8 mouse cellular contexts compared by ENCODE assay signal in genomic region chr17:34629221-34629751, GRCm38 (mm10). TPM values are rescaled to one million over a fixed set of nuclear protein-coding genes. Genes with fewer than 3 reads are reported as not detected.
DNase-seq lines count a peak whose midpoint lies in the region; ATAC-seq and TF ChIP-seq lines count a peak whose summit lies in the region.

Prrt1 (plus strand) TSS chr17:34629533.

- peak within 1 kb of the TSS; percentile 84 for H3K4me3 ChIP-seq in kidney, embryonic 16.5 days (ENCODE audit: low read length)
- H3K4me3 ChIP-seq in forebrain, embryonic 14.5 days (ENCODE audit: low read depth, low read length): peak within 1 kb of the TSS; percentile 71
- H3K4me3 ChIP-seq in left cerebral cortex, adult 2 months: peak within 1 kb of the TSS; percentile 68

- intact Hi-C loops in left cerebral cortex, adult 2 months (cut with DNase I): loop anchor here (10.0 kb wide), 1 partner anchor 616 kb away; the partner anchor contains the start of gene Ddx39b

- no peak for DNase-seq in kidney, postnatal 4 days
- DNase-seq in brain, adult 2 months (ENCODE audit: low read depth, low spot score): peak; percentile 95
- peak; percentile 90 for DNase-seq in forebrain, embryonic 14.5 days (ENCODE audit: low spot score)
- peak; percentile 60 to 67 for DNase-seq in left cerebral cortex, adult 2 months (ENCODE audit: extremely low spot score in 1 of 2, low spot score in 2 of 2)
- DNase-seq in naive thymus-derived CD4-positive, alpha-beta T cell, adult 2 months (ENCODE audit: low read depth): peak; percentile 39
- DNase-seq in ovary, postnatal 36 days (ENCODE audit: low spot score): no peak

- WGBS in kidney, embryonic 16.5 days: 4% methylated on average over 11 of the region's 16 CpGs
- 1% methylated on average over 16 of the region's 16 CpGs for WGBS in forebrain, embryonic 14.5 days

- peaks cover 26% of the 10 kb centered on the region for H3K27me3 ChIP-seq in kidney, embryonic 16.5 days (ENCODE audit: insufficient read depth, low read length)
- peaks cover 20% of the 10 kb centered on the region for H3K27me3 ChIP-seq in forebrain, embryonic 14.5 days (replicated peaks; ENCODE audit: control insufficient read depth, insufficient read depth, low read length)

- TF ChIP-seq CTCF in left cerebral cortex, adult 2 months (IDR thresholded peaks at IDR 0.05): no peak

- H3K36me3 ChIP-seq in kidney, embryonic 16.5 days (ENCODE audit: insufficient read depth, low read length): 0 out of 2 replicates have a peak, but pooled peaks cover 6% of the 10 kb centered on the region
- H3K36me3 ChIP-seq in forebrain, embryonic 14.5 days (ENCODE audit: control insufficient read depth, insufficient read depth, low read length): peaks cover 5% of the 10 kb centered on the region

- peak within 1 kb of the TSS; percentile 87 for H3K9ac ChIP-seq in kidney, embryonic 16.5 days (replicated peaks; ENCODE audit: low read length)
- peak within 1 kb of the TSS; percentile 76 for H3K9ac ChIP-seq in forebrain, embryonic 14.5 days (ENCODE audit: low read length)

- no peaks in the 10 kb centered on the region for H3K9me3 ChIP-seq in kidney, embryonic 16.5 days (ENCODE audit: low read length)
- no peaks in the 10 kb centered on the region for H3K9me3 ChIP-seq in forebrain, embryonic 14.5 days (replicated peaks; ENCODE audit: control insufficient read depth, low read length)

- H3K4me2 ChIP-seq in kidney, embryonic 16.5 days (replicated peaks; ENCODE audit: low read depth, low read length): peak within 1 kb of the TSS; percentile 87
- H3K4me2 ChIP-seq in forebrain, embryonic 14.5 days (ENCODE audit: low read length): peak within 1 kb of the TSS; percentile 87

- H3K27ac ChIP-seq in kidney, embryonic 16.5 days (ENCODE audit: low read length): peak within 1 kb of the TSS; percentile 98
- peak within 1 kb of the TSS; percentile 91 for H3K27ac ChIP-seq in forebrain, embryonic 14.5 days (ENCODE audit: low read depth, low read length)
- peak within 1 kb of the TSS; percentile 97 for H3K27ac ChIP-seq in left cerebral cortex, adult 2 months

- H3K4me1 ChIP-seq in kidney, embryonic 16.5 days (ENCODE audit: insufficient read depth, low read length): peaks cover 54% of the 10 kb centered on the region
- H3K4me1 ChIP-seq in forebrain, embryonic 14.5 days (ENCODE audit: control insufficient read depth, insufficient read depth, low read length): peaks cover 40% of the 10 kb centered on the region

- ATAC-seq in kidney, embryonic 16.5 days (ENCODE audit: low FRiP score, low TSS enrichment): no peak
- peak; percentile 35; the same call in 1 of the 2 replicates for ATAC-seq in forebrain, embryonic 14.5 days
- ATAC-seq in megakaryocyte-erythroid progenitor cell, adult 5-6 weeks (replicated peaks; ENCODE audit: low FRiP score, low TSS enrichment, poor library complexity, severe bottlenecking): no peak

RNA-seq across cellular contexts. Expression of gene Prrt1, which starts in this region (rescaled TPM):
- 0.23 and 0.29 TPM in 2 replicates for polyA plus RNA-seq in kidney, embryonic 16.5 days (2015; fragmentation: Nextera tagmentation; extraction: Ambion mirVana)
- 5.0 and 5.5 TPM in 2 replicates for polyA plus RNA-seq in forebrain, embryonic 14.5 days (2014; fragmentation: Nextera tagmentation; extraction: Ambion mirVana)
- total RNA-seq in left cerebral cortex, adult 2 months (2021): 100 to 1,000 TPM; 172 to 205 TPM
- 0.59 TPM in 1 of 2 replicates, not detected in the other for total RNA-seq in megakaryocyte-erythroid progenitor cell, adult 5-6 weeks (2014; fragmentation: Nextera tagmentation)
- total RNA-seq in megakaryocyte-erythroid progenitor cell, adult 5-6 weeks (2017): 0.75 TPM in 1 of 2 replicates, not detected in the other

Comparison
In these comparisons a context has a peak if more than half of its experiments do, and no peak if none do; other contexts are left out.
1. RNA of gene Prrt1 (total RNA-seq): 172 to 205 TPM in left cerebral cortex, adult 2 months; 0.59 to 0.75 TPM in megakaryocyte-erythroid progenitor cell, adult 5-6 weeks; every median in the first group is over 10 times any median in the second.
2. DNase-seq: peak in brain, adult 2 months (single experiment), forebrain, embryonic 14.5 days (single experiment), left cerebral cortex, adult 2 months (2 of 2) and naive thymus-derived CD4-positive, alpha-beta T cell, adult 2 months (single experiment); none in kidney, postnatal 4 days (0 of 2) and ovary, postnatal 36 days (single experiment).
3. Peak in every context shown above with its lines, with median percentiles within 50 percentile points of each other: H3K27ac ChIP-seq and H3K4me3 ChIP-seq.